Mouse (Mus musculus) midbrain, embryonic 15.5 days (tissue): Measurements from ENCODE around the gene Gm21987. TPM values are rescaled to one million over a fixed set of nuclear protein-coding genes. Genes with fewer than 3 reads are reported as not detected.

Experiments
- ATAC-seq: fragments of 200-750 bp; cut with Nextera tagmentation; replicated peaks from 2 replicates; pipeline ENCODE4 v1.8.0; 2017; ENCODE audit warnings: moderate TSS enrichment
- H3K27ac ChIP-seq: fragments of 300-500 bp; sonication (generic); 2 replicates; pipeline ENCODE4 v1.5.1; 2015; ENCODE audit warnings: mild to moderate bottlenecking, inconsistent platforms
- H3K27me3 ChIP-seq: fragments of 300-500 bp; sonication (generic); replicated peaks from 2 replicates; pipeline ENCODE4 v1.6.1; 2015; ENCODE audit warnings: inconsistent platforms
- H3K36me3 ChIP-seq: fragments of 300-500 bp; sonication (generic); replicated peaks from 2 replicates; pipeline ENCODE4 v1.6.1; 2015; ENCODE audit warnings: inconsistent platforms
- H3K4me1 ChIP-seq: fragments of 300-500 bp; sonication (generic); 2 replicates; pipeline ENCODE4 v1.6.1; 2015; ENCODE audit warnings: inconsistent platforms
- H3K4me2 ChIP-seq: fragments of 300-500 bp; sonication (generic); 2 replicates; pipeline ENCODE4 v1.6.1; 2015; ENCODE audit warnings: inconsistent platforms, mild to moderate bottlenecking, moderate library complexity
- H3K4me3 ChIP-seq: fragments of 300-500 bp; sonication (generic); 2 replicates; pipeline ENCODE4 v1.5.1; 2015; ENCODE audit warnings: mild to moderate bottlenecking, inconsistent platforms
- H3K9ac ChIP-seq: fragments of 300-500 bp; sonication (generic); 2 replicates; pipeline ENCODE4 v1.6.1; 2015; ENCODE audit warnings: mild to moderate bottlenecking, inconsistent platforms
- H3K9me3 ChIP-seq: fragments of 300-500 bp; sonication (generic); 2 replicates; pipeline ENCODE4 v1.6.1; 2016; ENCODE audit warnings: inconsistent platforms
- whole genome bisulfite sequencing: fragments of 180-500 bp; shearing (Covaris S2); methylation state at CpG from one replicate; pipeline ENCODE4 v1.1.7; 2015; ENCODE audit warnings: mixed read lengths; 5-methylcytosine and 5-hydroxymethylcytosine counted together
- polyA plus RNA-seq: library from polyadenylated mRNA; unstranded; fragments of >200 nt; fragmentation: Nextera tagmentation; extraction: Ambion mirVana; gene quantifications from 2 replicates; pipeline ENCODE4 v1.2.1, GENCODE M21; 2015

The Gm21987 gene
- polyA plus RNA-seq, 1 experiment from 2014 or later = not detected

DNA sequence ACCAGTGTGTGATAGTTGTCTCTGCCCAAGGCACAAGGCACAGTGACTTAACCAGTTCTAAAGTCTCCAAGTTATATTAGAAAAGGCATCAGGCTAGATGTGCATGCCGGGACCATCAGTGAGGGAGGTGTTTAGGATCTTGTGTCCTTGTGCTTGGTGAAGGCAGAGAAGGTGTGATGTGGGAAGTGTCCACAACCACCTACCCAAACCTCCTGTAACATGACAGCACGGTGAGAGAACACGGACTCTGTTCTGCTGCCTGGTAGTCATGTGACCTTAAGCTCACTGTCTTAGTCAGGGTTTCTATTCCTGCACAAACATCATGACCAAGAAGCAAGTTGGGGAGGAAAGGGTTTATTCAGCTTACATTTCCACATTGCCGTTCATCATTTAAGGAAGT lies 19.4 kb downstream of the Gm21987 start:
- no peak overlapping the region for H3K4me3 ChIP-seq
- H3K36me3 ChIP-seq = no peaks in the 10 kb centered on the region
- H3K4me1 ChIP-seq = no peaks in the 10 kb centered on the region
- no peak overlapping the region for H3K27ac ChIP-seq
- no peak overlapping the region for H3K9ac ChIP-seq
- WGBS = 86% methylated on average over 4 of the region's 4 CpGs
- H3K4me2 ChIP-seq = no peak overlapping the region
- no peak for ATAC-seq
- H3K27me3 ChIP-seq = no peaks in the 10 kb centered on the region
- no peaks in the 10 kb centered on the region for H3K9me3 ChIP-seq

DNA sequence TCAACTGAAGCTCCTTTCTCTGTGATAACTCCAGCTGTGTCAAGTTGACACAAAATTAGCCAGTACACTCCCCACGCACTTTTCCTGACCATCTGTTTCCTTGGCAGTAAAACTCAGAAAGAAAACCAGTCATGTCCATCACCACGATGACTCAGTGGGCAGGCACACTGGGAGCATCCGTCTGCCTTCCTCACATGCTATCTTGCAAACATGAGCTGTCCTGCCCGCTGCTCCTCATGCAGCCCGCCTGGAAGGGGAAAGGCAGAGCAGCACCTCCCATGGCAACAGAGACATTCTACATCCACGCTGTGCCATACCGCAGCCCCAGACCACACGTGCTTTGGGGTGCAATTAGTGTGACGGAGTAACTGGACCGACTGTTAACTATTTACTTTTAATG lies 21.5 kb downstream of the Gm21987 start:
- no peaks in the 10 kb centered on the region for H3K36me3 ChIP-seq
- 67% methylated on average over 10 of the region's 10 CpGs for WGBS
- no peaks in the 10 kb centered on the region for H3K4me1 ChIP-seq
- no peaks in the 10 kb centered on the region for H3K27me3 ChIP-seq
- no peak overlapping the region for H3K27ac ChIP-seq
- no peak overlapping the region for H3K9ac ChIP-seq
- no peak overlapping the region for H3K4me2 ChIP-seq
- ATAC-seq = no peak
- no peaks in the 10 kb centered on the region for H3K9me3 ChIP-seq
- H3K4me3 ChIP-seq = no peak overlapping the region

DNA sequence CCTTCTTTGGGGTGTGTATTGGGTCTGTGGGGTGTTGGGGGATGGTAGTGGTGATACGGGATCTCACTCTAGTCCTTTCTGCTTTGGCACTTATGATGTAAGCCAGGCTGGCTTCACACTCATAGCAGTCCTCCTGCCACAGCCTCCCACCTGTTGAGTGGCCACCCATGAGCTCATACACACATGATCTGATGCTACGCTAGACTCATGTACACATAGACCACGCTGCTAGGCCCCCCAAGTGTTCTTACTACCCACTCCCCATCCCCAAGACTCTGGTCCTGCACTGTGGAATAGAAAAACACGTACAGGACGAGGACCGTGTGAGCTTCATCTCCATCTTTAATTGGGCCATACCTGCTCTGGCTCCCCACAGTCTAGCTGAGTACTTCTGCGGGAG lies 22.2 kb downstream of the Gm21987 start:
- ATAC-seq = no peak
- Histone ChIP-seq H3K36me3 (no peaks in the 10 kb centered on the region), H3K9ac (no peak overlapping the region), H3K4me3 (no peak overlapping the region), H3K4me1 (no peaks in the 10 kb centered on the region), H3K4me2 (no peak overlapping the region), H3K27ac (no peak overlapping the region), H3K27me3 (no peaks in the 10 kb centered on the region), H3K9me3 (no peaks in the 10 kb centered on the region)
- 86% methylated on average over 7 of the region's 7 CpGs for WGBS

DNA sequence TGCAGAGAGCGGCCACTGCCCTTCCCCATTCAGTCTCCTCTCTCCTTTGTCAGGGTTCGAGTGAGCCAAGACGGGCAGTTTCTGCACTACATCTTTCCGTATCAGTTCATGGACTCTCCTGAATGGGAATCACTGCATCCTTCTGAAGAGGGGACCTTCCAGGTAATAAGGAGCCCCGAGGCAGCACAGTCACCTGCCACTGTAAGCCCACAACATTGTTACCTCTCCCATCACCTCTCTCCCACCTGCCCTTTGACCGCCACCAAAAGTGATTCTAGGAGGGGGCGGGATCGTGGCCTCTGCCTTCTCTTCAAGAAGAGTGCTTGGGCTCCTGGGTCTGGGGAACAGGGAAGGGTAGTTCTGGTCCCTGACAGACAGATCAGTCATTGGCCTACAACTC lies 22.6 kb downstream of the Gm21987 start:
- H3K9ac ChIP-seq = no peak overlapping the region
- H3K9me3 ChIP-seq = no peaks in the 10 kb centered on the region
- H3K27ac ChIP-seq = no peak overlapping the region
- no peaks in the 10 kb centered on the region for H3K27me3 ChIP-seq
- H3K4me3 ChIP-seq = no peak overlapping the region
- ATAC-seq = no peak
- no peak overlapping the region for H3K4me2 ChIP-seq
- H3K36me3 ChIP-seq = no peaks in the 10 kb centered on the region
- no peaks in the 10 kb centered on the region for H3K4me1 ChIP-seq
- WGBS = 93% methylated on average over 8 of the region's 8 CpGs

DNA sequence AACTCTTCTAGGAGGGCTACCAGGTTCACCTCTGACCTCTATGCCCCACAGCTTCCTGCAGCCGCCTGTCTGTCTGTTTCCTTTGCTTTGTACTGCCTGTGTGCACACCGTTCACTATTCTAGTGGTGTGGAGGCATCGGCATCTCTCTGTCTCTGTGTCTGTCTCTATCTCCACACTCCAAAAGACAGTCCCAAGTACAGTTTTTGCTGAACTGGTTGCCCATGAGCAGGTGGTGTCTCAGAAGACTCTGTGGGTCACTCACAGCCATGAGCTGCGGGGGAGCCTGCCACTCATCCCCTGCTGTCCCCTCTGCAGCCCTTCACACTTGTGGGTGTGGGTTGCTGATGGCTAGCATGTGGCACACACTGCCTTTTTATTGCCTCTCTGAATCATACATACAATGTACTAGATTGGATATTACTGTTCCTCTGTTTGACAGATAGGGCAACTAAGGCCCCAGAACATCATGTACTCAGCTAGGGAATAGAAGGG lies 23.2 kb downstream of the Gm21987 start:
- Histone ChIP-seq H3K9me3 (no peaks in the 10 kb centered on the region), H3K27ac (no peak overlapping the region), H3K4me1 (no peaks in the 10 kb centered on the region), H3K4me3 (no peak overlapping the region), H3K9ac (no peak overlapping the region), H3K36me3 (no peaks in the 10 kb centered on the region), H3K27me3 (no peaks in the 10 kb centered on the region), H3K4me2 (no peak overlapping the region)
- 84% methylated on average over 4 of the region's 4 CpGs for WGBS
- ATAC-seq = no peak

DNA sequence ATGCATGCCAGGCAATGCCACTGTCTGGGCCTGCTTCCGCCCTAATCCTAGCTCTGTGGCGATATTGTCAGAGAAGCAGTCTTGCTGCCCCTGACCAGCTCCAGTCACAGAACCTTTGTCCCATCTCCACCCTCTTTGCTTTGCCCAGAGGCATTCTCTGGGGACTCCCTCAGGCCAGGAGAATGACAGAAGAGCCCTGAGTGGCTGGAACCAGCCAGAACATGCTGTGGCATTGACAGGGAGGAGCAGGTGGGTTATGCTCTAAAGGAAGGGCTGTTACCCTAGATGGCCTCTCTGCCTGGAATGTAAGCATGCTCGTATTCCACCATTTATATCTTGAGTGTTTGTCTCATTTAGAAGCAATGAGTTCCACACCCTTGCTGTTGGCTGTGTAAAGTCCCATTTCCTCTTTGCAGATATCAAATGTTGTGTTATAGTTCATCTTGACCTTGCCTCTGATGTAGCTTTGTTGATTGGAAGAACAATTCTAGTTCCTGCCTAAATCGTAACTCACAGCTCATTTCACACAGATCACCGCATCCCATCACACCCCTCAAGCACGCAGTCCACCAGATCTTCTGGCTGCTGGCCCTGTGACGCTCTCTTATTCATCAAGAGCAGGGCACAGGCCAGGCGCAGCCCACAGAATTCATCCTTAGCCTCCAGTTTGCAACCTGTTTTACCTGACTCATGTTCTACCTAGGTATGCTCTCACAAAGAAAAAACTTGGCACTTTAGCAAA lies 24.0 kb downstream of the Gm21987 start:
- no peaks in the 10 kb centered on the region for H3K9me3 ChIP-seq
- no peak for ATAC-seq
- no peaks in the 10 kb centered on the region for H3K27me3 ChIP-seq
- H3K36me3 ChIP-seq = no peaks in the 10 kb centered on the region
- H3K4me3 ChIP-seq = no peak overlapping the region
- no peak overlapping the region for H3K27ac ChIP-seq
- peaks cover under 1% of the 10 kb centered on the region; the same call in 1 of the 2 replicates for H3K4me1 ChIP-seq
- H3K4me2 ChIP-seq = no peak overlapping the region
- 84% methylated on average over 8 of the region's 8 CpGs for WGBS
- H3K9ac ChIP-seq = no peak overlapping the region

DNA sequence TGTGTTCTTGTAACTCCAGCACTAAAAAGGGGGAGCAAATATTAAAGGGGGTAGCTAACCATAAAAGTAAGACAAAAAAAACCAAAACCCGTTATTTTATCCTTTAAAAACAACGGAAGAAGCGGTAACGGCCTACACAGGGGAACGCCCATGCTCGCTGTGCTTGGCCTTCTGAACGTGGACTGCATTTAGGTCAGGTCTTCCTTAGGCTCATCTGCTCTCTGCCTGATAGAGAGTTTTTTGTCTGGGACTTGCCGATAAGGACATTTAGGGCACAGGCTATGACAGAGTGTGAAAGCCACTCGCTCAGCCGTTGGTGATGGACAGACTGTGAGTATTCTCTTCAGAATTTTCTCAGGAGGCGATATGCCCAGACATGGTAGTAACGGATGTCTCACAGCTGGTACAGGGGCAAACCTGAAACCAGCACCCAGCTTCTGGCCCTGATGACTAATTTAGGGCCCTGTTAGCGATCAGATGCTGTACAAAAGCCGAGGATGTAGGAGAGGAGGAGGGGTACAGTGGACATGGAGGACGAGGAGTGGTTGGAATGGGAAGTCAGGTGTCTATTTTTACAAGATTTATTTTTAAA lies 25.0 kb downstream of the Gm21987 start:
- H3K9ac ChIP-seq = no peak overlapping the region
- H3K4me3 ChIP-seq = no peak overlapping the region
- WGBS = 85% methylated on average over 15 of the region's 15 CpGs
- no peaks in the 10 kb centered on the region for H3K9me3 ChIP-seq
- no peaks in the 10 kb centered on the region for H3K27me3 ChIP-seq
- no peaks in the 10 kb centered on the region for H3K36me3 ChIP-seq
- ATAC-seq = no peak
- H3K4me1 ChIP-seq = peaks cover 9% of the 10 kb centered on the region; the same call in 1 of the 2 replicates
- H3K4me2 ChIP-seq = no peak overlapping the region
- no peak overlapping the region for H3K27ac ChIP-seq

DNA sequence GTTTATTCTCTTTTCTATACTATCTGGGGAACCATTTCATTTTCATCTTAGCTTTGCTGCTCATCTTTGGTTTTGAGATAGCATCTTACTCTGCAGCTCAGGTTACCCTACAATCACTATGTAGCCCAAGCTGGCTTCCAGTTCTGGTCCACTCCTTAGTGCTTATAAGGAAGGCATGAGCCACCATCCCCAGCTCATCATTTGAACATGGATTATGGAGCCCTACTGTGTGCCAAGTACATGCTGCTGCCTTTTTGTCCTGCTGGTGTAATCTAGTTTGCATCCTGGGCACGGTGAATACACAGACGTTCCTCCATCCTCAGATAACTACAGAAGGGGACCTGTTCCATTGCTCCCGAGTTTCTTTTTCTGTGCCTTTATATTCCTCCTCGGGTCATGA lies 26.0 kb downstream of the Gm21987 start:
- 92% methylated on average over 4 of the region's 4 CpGs for WGBS
- Histone ChIP-seq H3K4me2 (no peak overlapping the region), H3K4me3 (no peak overlapping the region), H3K9ac (no peak overlapping the region), H3K4me1 (peaks cover 9% of the 10 kb centered on the region; the same call in 1 of the 2 replicates), H3K27ac (no peak overlapping the region), H3K9me3 (no peaks in the 10 kb centered on the region), H3K27me3 (no peaks in the 10 kb centered on the region), H3K36me3 (no peaks in the 10 kb centered on the region)
- ATAC-seq = no peak

DNA sequence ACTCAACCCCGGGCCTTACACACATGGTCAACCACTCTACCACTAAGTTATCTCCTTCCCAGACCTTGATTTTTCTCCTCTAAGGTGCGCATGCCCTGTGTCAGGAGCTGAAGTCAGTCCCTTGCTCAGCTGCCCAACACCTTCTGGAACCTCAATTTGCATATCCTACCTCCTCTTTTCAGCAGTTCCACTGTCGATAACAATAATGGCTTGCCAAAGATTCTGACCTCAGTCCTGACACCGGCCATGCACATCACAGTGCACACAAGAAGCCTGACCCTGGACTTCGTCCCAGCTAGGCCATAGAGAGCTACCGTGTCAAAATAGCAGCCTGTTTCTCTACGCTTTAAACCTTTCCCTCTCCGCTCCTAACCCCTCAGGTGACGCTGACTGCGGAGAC lies 26.6 kb downstream of the Gm21987 start:
- no peak for ATAC-seq
- no peak overlapping the region for H3K27ac ChIP-seq
- peaks cover 9% of the 10 kb centered on the region; the same call in 1 of the 2 replicates for H3K4me1 ChIP-seq
- no peak overlapping the region for H3K9ac ChIP-seq
- H3K4me2 ChIP-seq = no peak overlapping the region
- 84% methylated on average over 10 of the region's 10 CpGs for WGBS
- H3K27me3 ChIP-seq = no peaks in the 10 kb centered on the region
- no peak overlapping the region for H3K4me3 ChIP-seq
- no peaks in the 10 kb centered on the region for H3K9me3 ChIP-seq
- no peaks in the 10 kb centered on the region for H3K36me3 ChIP-seq

DNA sequence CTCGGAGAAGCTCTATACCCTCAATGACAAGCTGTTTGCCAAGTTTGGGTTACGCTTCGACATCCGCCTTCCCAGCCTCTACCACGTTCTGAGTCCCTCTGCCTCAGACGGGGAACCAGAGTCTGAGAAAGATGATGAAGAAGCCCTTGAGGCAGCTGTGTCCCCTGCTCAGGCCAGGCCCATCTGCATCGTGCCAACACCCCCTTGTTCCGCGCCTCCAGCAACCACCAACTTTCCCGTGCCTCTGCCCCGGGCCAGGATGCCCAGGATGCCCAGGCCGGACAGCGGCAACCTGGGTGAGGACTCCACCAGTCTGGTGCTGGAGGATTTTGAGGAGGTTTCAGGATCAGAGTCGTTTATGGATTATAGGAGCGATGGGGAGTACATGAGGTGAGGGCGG lies 27.1 kb downstream of the Gm21987 start:
- 87% methylated on average over 16 of the region's 16 CpGs for WGBS
- Histone ChIP-seq H3K36me3 (no peaks in the 10 kb centered on the region), H3K4me3 (no peak overlapping the region), H3K27me3 (no peaks in the 10 kb centered on the region), H3K27ac (no peak overlapping the region), H3K9ac (no peak overlapping the region), H3K4me1 (peaks cover 9% of the 10 kb centered on the region; the same call in 1 of the 2 replicates), H3K9me3 (no peaks in the 10 kb centered on the region), H3K4me2 (peak overlapping the region; percentile 4; the same call in 1 of the 2 replicates)
- no peak for ATAC-seq

DNA sequence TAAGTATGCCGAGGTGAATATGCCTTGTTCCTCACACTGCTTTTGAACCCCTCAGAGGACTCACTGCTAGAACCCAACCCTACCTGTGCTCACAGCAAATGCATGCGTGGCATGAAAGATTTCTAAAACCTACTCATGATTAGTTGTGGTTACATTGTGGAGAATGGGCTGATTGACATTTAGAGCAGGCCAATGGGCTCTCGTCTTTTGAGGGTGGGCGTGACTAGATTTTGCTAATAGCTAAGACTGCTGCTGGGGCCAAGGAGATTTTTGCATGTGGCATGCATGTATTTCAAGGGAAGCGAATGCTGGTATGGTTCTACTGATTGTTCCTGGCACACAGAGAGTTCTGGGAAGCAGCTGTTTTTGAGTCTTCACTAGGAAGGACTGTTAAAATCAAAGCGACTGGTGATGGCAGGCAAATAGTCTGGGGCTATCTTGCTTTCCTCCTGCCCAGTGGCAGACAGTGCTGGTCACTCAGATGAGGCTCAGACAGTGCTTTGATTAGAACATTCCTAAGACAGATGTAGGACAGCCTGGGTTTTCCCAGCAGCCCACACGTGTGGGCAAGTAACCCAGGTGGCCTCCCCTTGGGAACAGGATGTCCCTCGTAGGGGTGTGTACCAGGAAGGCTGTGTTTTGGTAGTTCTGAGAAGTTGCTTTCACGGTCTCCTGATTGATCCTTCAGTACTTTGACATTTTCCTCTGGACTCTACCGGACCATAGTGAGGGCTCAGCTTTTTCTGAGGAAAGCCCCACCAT lies 27.7 kb downstream of the Gm21987 start:
- Histone ChIP-seq H3K4me3 (no peak overlapping the region), H3K36me3 (no peaks in the 10 kb centered on the region), H3K4me2 (peak overlapping the region; percentile 4; the same call in 1 of the 2 replicates), H3K9ac (no peak overlapping the region), H3K4me1 (peaks cover 9% of the 10 kb centered on the region; the same call in 1 of the 2 replicates), H3K27ac (no peak overlapping the region), H3K27me3 (no peaks in the 10 kb centered on the region), H3K9me3 (no peaks in the 10 kb centered on the region)
- WGBS = 84% methylated on average over 10 of the region's 10 CpGs
- no peak for ATAC-seq

DNA sequence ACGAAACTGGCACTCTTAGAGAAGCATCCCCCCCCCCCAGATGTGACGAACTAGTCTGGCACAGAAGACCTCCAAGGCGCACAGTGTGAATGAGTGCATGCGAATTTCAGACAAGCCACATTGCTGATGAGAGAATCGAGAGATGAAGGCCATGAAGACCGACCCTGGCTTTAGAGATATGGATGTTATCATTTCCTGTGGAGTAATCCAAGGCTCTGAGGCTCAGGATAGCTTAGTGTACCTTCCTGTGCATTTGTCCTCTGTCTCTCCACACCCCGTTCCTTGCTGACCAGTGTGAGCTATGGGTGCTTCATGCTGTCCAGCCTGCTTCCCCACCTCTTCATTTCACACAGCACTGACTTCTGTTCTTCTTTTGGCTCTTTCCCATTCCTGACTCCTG lies 28.3 kb downstream of the Gm21987 start:
- no peak overlapping the region for H3K9ac ChIP-seq
- no peak overlapping the region for H3K4me2 ChIP-seq
- 87% methylated on average over 7 of the region's 7 CpGs for WGBS
- H3K27ac ChIP-seq = no peak overlapping the region
- no peaks in the 10 kb centered on the region for H3K36me3 ChIP-seq
- H3K9me3 ChIP-seq = no peaks in the 10 kb centered on the region
- H3K4me3 ChIP-seq = no peak overlapping the region
- no peak for ATAC-seq
- H3K4me1 ChIP-seq = peaks cover 9% of the 10 kb centered on the region; the same call in 1 of the 2 replicates
- no peaks in the 10 kb centered on the region for H3K27me3 ChIP-seq
